Mouse (Mus musculus): ENCODE data around the gene Ecm1. TPM values are rescaled to one million over a fixed set of nuclear protein-coding genes. Genes with fewer than 3 reads are reported as not detected.
A peak's percentile ranks its signal among the peaks of the same experiment; 100 is the strongest.

The Ecm1 gene
- total RNA-seq, 2 experiments from 2014 or later, result 59.4 to 60.0 TPM

- intact Hi-C loops (cut with DNase I), result no loop called here
- no peak for DNase-seq
Measured at GRCm38 (mm10) chr3:95730431-95730830, 8.9 kb downstream of the Ecm1 start.

GRCm38 (mm10) chr3:95728906-95729305 lies 10.5 kb downstream of the Ecm1 start:
- DNase-seq, result no peak
- intact Hi-C loops (cut with DNase I), result no loop called here

GRCm38 (mm10) chr3:95726696-95727358 lies 12.5 kb downstream of the Ecm1 start:
- DNase-seq, result no peak
- intact Hi-C loops (cut with DNase I), result no loop called here

GRCm38 (mm10) chr3:95725863-95726262 lies 13.5 kb downstream of the Ecm1 start:
- intact Hi-C loops (cut with DNase I), result no loop called here
- DNase-seq, result no peak

- intact Hi-C loops (cut with DNase I), result no loop called here
- DNase-seq, result no peak
Measured at GRCm38 (mm10) chr3:95722386-95722785, 17.0 kb downstream of the Ecm1 start.

DNA sequence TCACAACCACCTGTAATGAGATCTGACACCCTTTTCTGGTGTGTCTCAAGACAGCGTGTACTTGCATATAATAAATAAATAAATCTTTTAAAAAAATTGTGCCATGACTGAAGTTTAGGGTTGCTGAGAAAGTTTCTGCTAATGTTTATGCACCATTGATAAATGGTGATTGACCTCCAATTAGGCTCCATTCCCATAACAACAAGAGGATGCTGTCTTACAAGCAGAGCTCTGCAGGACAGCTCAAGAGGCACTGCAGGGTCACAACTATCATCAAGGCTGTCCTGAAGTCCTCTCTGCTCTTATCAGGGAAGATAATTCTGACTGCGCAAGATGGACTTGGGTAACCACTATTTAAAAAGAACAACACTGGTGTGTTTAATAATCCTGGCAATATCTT lies 21.2 kb downstream of the Ecm1 start:
- no peak for DNase-seq
- intact Hi-C loops (cut with DNase I), result no loop called here

DNA sequence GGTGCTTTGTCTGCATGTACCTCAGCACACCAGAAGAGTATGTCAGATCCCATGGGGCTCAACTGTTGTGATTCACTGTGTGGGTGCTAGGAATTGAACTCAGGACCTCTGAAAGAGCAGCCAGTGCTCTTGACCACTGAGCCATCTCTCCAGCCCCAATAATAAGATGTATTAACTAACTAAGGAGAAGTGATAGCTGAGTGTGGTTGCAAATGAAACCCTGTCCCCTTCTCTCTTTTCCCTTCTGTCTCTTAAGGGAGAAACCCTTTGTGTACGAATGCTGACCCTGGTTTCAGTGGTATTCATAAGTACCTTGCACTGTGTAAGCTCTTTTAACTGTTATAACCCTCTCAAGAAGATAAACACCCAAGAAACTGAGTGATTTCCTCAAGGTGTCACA lies 23.3 kb downstream of the Ecm1 start:
- intact Hi-C loops (cut with DNase I), result no loop called here
- DNase-seq, result no peak

DNA sequence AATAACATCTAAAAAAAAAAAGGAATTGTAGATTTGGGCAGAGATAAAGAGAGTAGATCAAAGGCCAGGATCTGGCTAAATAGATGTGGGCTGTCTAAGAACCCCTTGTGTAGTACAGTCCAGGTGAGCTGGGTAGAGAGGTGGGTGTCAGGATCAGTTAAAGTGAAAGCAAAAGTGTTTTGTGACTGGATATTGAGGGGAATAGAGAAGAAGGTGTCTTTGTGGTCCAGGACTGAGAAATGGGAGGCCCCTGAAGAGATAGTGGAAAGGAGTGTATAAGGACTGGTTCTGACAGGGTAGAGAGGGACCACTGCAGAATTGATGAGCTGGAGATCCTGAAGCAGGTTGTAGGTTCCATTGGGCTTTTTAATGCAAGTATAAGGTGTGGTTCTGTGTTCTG lies 29.4 kb downstream of the Ecm1 start:
- intact Hi-C loops (cut with DNase I), result no loop called here
- DNase-seq, result no peak

DNA sequence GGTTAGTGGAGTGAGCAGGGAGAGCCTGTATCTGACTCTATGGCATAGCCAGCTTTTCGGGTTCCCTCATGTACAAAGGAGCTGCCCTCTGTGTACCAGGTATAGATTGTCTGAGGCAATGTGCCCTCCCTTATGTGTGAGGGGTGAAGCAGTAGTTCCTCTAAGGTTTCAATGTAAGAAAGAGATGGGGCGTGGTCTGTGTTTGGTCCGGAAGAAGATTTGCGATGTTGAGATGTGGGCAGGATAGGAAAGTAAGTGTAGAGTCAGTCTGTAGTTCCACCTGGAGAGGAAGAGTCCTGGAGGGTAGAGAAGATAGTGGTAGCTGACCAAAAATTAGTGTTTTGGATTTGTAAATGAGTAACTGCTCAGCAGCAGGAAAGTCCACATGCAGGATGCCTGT lies 30.3 kb downstream of the Ecm1 start:
- no peak for DNase-seq
- intact Hi-C loops (cut with DNase I), result no loop called here

GRCm38 (mm10) chr3:95707497-95707896 lies 31.9 kb downstream of the Ecm1 start:
- intact Hi-C loops (cut with DNase I), result no loop called here
- DNase-seq, result no peak

DNA sequence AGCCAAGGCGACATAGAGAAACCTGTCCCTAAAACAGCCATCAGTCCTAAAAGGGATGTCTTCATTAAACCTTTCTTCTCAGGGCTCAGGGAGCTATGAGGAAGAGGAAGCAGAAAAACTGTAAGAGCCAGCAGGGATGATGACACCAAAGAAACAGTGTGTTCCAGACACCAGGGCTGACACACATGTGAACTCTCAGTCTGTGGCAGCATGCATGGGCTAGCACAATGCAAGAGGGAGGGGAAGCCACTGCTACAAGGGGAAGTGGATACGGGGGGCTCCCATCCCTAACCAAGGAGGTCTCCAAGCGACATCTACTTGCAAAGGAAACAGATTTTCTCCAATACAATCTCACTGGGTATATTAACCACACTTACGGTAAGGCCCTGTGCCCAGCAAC lies 33.1 kb downstream of the Ecm1 start:
- intact Hi-C loops (cut with DNase I), result no loop called here
- DNase-seq, result no peak

DNA sequence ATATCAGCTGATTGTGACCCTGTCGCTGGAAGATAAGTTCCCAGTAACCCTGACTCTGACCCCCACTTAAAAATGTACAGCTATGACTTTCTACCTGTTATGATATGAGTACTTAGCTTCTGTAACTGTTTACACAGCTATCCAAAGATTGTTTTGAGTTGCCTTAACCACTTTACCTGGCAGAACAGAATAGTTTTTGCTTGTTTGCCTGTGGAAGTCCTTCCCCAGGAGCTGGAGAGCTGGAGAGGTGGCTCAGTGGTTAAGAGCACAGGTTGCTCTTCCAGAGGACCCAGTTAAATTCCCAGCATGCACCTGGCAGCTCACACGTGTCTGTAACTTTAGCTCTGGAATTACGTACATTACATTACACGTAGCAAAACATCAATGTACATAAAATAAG lies 34.8 kb downstream of the Ecm1 start:
- no peak for DNase-seq
- intact Hi-C loops (cut with DNase I), result no loop called here

GRCm38 (mm10) chr3:95703276-95703675 lies 36.1 kb downstream of the Ecm1 start:
- intact Hi-C loops (cut with DNase I), result loop anchor here (2.0 kb wide), 1 partner anchor 70 kb away; no protein-coding TSS in a partner anchor
- no peak for DNase-seq

- DNase-seq, result peak; percentile 80
- intact Hi-C loops (cut with DNase I), result loop anchor here (2.0 kb wide), 2 partner anchors 25 to 69 kb away; no protein-coding TSS in a partner anchor
Measured at GRCm38 (mm10) chr3:95701877-95702540, 37.4 kb downstream of the Ecm1 start.

DNA sequence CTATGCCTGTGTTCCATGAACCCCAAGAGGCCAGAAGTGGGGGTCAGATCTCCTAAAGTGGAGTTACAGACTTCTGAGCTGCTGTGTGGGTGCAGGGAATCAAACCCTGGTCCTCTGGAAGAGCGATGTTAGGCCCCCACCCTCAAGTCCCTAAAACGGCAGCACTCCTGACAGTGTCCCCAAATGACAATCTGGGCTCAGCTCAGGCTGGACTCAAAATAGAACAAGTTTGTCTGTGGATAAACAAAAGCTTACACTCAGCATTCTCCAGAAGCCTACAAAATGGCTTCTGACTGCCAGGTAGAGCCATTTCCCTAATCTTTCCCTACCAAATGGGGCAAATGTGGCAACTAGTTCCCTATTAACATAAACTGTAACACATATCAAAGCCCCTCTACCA lies 38.3 kb downstream of the Ecm1 start:
- intact Hi-C loops (cut with DNase I), result loop anchor here (2.0 kb wide), 1 partner anchor 24 kb away; no protein-coding TSS in a partner anchor
- DNase-seq, result no peak

GRCm38 (mm10) chr3:95700233-95700681 lies 39.1 kb downstream of the Ecm1 start:
- DNase-seq, result peak; percentile 48 to 50
- intact Hi-C loops (cut with DNase I), result loop anchor here (2.0 kb wide), 1 partner anchor 23 kb away; no protein-coding TSS in a partner anchor

DNA sequence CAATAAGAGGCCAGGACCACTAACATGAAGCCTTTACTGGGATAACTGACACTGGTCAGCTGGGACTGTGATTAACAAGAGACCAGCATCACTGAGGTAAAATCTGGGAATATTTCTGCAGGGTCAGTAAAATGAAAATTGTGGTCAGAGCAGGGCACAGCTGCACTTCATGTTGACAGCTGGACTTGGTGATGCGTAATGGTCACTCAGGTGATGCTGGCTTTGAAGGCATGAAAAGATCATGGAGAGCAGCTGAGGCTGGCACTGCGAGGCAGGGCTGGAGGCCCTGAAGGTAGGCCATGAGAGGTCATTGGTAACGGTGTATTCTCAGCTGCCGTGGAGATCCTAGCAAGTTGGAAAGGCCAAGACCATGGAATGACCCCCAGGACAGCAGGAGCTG lies 41.1 kb downstream of the Ecm1 start:
- intact Hi-C loops (cut with DNase I), result no loop called here
- no peak for DNase-seq

GRCm38 (mm10) chr3:95696360-95696759 lies 43.0 kb downstream of the Ecm1 start:
- intact Hi-C loops (cut with DNase I), result no loop called here
- DNase-seq, result no peak

DNA sequence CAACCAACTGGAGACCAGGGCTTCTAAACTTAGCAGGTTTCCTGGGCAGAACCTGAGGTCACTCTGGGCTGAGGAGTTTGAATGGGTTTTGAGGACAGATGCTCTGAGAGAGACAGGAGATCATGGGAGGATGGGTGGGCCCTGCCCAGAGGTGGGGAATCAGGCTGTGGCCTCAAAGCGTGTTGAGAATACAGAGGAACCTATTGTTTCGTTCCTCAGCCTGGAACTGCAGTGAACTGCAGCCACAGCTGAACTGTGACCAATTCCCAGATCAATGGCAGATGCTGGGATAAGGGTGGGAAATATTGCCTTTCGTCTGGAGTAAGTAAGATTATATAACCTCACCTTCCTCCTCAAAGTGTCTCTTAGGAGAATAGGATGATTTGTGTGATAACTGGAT lies 43.6 kb downstream of the Ecm1 start:
- intact Hi-C loops (cut with DNase I), result no loop called here
- no peak for DNase-seq

DNA sequence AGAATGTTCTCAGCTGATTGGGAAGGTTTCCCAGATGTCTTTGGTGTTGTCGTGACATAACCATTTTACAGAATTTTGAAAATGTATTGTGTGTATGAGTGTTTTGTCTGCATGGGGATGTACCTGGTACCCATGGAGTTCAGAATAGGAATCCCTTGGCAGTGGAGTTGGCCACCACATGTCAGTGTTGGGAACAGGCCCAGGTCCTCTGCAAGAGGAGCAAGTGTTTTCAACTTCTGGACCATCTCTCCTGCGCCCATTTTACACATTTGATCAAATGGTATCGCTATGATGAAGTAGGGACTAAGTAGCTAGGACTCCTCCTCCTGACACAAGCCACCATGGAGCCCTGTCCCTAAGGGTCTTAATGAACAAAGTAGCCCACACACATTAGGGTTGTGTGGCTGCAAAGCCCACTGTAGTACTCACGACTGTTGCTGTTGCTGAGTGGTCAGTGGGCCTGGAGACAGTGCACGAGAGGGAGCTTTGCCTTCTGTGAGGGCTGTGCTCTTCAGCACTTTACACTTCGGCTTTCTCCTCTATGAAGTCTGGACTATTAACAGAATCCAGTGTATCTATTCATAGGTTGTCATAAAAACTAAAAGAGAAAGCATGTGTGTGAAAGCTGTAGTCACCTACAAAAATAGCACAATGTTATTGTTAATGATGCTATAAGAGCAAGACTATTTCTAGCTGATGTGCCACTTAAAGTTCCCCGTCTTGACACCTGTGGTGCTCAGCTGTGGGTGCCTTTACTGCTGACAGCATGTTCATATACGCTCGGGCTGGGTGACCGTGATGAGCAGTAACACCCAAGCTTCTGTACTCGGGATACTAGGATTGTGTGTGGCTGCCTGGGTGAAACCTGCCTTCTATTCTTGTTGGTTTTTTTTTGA lies 44.3 kb downstream of the Ecm1 start:
- DNase-seq, result peak in 1 of 2 experiments; percentile 48
- intact Hi-C loops (cut with DNase I), result no loop called here
